Mouse (Mus musculus): Measurements from ENCODE around the gene Ddx56. TPM values are rescaled to one million over a fixed set of nuclear protein-coding genes. Genes with fewer than 3 reads are reported as not detected.

Gene Ddx56
- total and polyA plus RNA-seq, 2 experiments: 28.5 to 30.0 TPM

GRCm38 (mm10) chr11:6244707-6245106 is 22.9 kb downstream of the Ddx56 start:
- DNase-seq (ENCODE audit: extremely low read depth, low read depth, low spot score): no peak
- 73% methylated on average over 19 of the region's 19 CpGs for WGBS
- Histone ChIP-seq H3K4me1 (ENCODE audit: control insufficient read depth, insufficient read depth, low read length) (no peaks in the 10 kb centered on the region), H3K27me3 (ENCODE audit: control insufficient read depth, insufficient read depth, low read length) (no peaks in the 10 kb centered on the region), H3K4me3 (ENCODE audit: insufficient read depth, low read depth, low read length) (no peak overlapping the region), H3K9ac (ENCODE audit: low read depth, low read length) (no peak overlapping the region), H3K36me3 (ENCODE audit: control insufficient read depth, insufficient read depth, low read length) (no peaks in the 10 kb centered on the region), H3K27ac (replicated peaks; ENCODE audit: insufficient read depth, low read depth, low read length) (no peak overlapping the region), H3K79me2 (ENCODE audit: control insufficient read depth, insufficient read depth, low read length) (no peaks in the 10 kb centered on the region)
- TF ChIP-seq CTCF (IDR thresholded peaks at IDR 0.05; ENCODE audit: low read depth, low read length): no peak
- no peak for TF ChIP-seq POLR2A (IDR thresholded peaks at IDR 0.05; ENCODE audit: extremely low read depth, insufficient read depth, low read length)

GRCm38 (mm10) chr11:6233025-6233424 is 34.5 kb downstream of the Ddx56 start:
- Histone ChIP-seq H3K4me3 (ENCODE audit: insufficient read depth, low read depth, low read length) (no peak overlapping the region), H3K9ac (ENCODE audit: low read depth, low read length) (no peak overlapping the region), H3K79me2 (ENCODE audit: control insufficient read depth, insufficient read depth, low read length) (no peaks in the 10 kb centered on the region), H3K27ac (replicated peaks; ENCODE audit: insufficient read depth, low read depth, low read length) (no peak overlapping the region), H3K36me3 (ENCODE audit: control insufficient read depth, insufficient read depth, low read length) (no peaks in the 10 kb centered on the region), H3K27me3 (ENCODE audit: control insufficient read depth, insufficient read depth, low read length) (no peaks in the 10 kb centered on the region), H3K4me1 (ENCODE audit: control insufficient read depth, insufficient read depth, low read length) (no peaks in the 10 kb centered on the region)
- no peak for TF ChIP-seq POLR2A (IDR thresholded peaks at IDR 0.05; ENCODE audit: extremely low read depth, insufficient read depth, low read length)
- TF ChIP-seq CTCF (IDR thresholded peaks at IDR 0.05; ENCODE audit: low read depth, low read length): no peak
- peak; percentile 24 for DNase-seq (ENCODE audit: extremely low read depth, low read depth, low spot score)
- 72% methylated on average over 4 of the region's 4 CpGs for WGBS

- Histone ChIP-seq H3K79me2 (ENCODE audit: control insufficient read depth, insufficient read depth, low read length) (no peaks in the 10 kb centered on the region), H3K4me1 (ENCODE audit: control insufficient read depth, insufficient read depth, low read length) (no peaks in the 10 kb centered on the region), H3K27me3 (ENCODE audit: control insufficient read depth, insufficient read depth, low read length) (no peaks in the 10 kb centered on the region), H3K36me3 (ENCODE audit: control insufficient read depth, insufficient read depth, low read length) (no peaks in the 10 kb centered on the region), H3K9ac (ENCODE audit: low read depth, low read length) (no peak within 1 kb of the TSS), H3K27ac (replicated peaks; ENCODE audit: insufficient read depth, low read depth, low read length) (no peak within 1 kb of the TSS), H3K4me3 (ENCODE audit: insufficient read depth, low read depth, low read length) (no peak within 1 kb of the TSS)
- DNase-seq (ENCODE audit: extremely low read depth, low read depth, low spot score): no peak
- TF ChIP-seq POLR2A (IDR thresholded peaks at IDR 0.05; ENCODE audit: extremely low read depth, insufficient read depth, low read length) (no peak), CTCF (IDR thresholded peaks at IDR 0.05; ENCODE audit: low read depth, low read length) (no peak)
- 46% methylated on average over 7 of the region's 7 CpGs for WGBS
Measured at GRCm38 (mm10) chr11:6230012-6230411, 37.6 kb downstream of the Ddx56 start, which contains the start of gene Npc1l1. Npc1l1 (minus strand) TSS chr11:6230143.

GRCm38 (mm10) chr11:6224541-6225229 is 42.9 kb downstream of the Ddx56 start:
- H3K36me3 ChIP-seq (ENCODE audit: control insufficient read depth, insufficient read depth, low read length): no peaks in the 10 kb centered on the region
- TF ChIP-seq POLR2A (IDR thresholded peaks at IDR 0.05; ENCODE audit: extremely low read depth, insufficient read depth, low read length): no peak
- no peak for TF ChIP-seq CTCF (IDR thresholded peaks at IDR 0.05; ENCODE audit: low read depth, low read length)
- no peak for DNase-seq (ENCODE audit: extremely low read depth, low read depth, low spot score)
- no peak overlapping the region for H3K9ac ChIP-seq (ENCODE audit: low read depth, low read length)
- H3K27me3 ChIP-seq (ENCODE audit: control insufficient read depth, insufficient read depth, low read length): no peaks in the 10 kb centered on the region
- H3K4me1 ChIP-seq (ENCODE audit: control insufficient read depth, insufficient read depth, low read length): no peaks in the 10 kb centered on the region
- H3K4me3 ChIP-seq (ENCODE audit: insufficient read depth, low read depth, low read length): no peak overlapping the region
- WGBS: 81% methylated on average over 14 of the region's 14 CpGs
- H3K79me2 ChIP-seq (ENCODE audit: control insufficient read depth, insufficient read depth, low read length): no peaks in the 10 kb centered on the region
- H3K27ac ChIP-seq (replicated peaks; ENCODE audit: insufficient read depth, low read depth, low read length): no peak overlapping the region

GRCm38 (mm10) chr11:6222187-6222586 is 45.4 kb downstream of the Ddx56 start:
- Histone ChIP-seq H3K4me3 (ENCODE audit: insufficient read depth, low read depth, low read length) (no peak overlapping the region), H3K9ac (ENCODE audit: low read depth, low read length) (no peak overlapping the region), H3K27me3 (ENCODE audit: control insufficient read depth, insufficient read depth, low read length) (no peaks in the 10 kb centered on the region), H3K27ac (replicated peaks; ENCODE audit: insufficient read depth, low read depth, low read length) (no peak overlapping the region), H3K79me2 (ENCODE audit: control insufficient read depth, insufficient read depth, low read length) (no peaks in the 10 kb centered on the region), H3K4me1 (ENCODE audit: control insufficient read depth, insufficient read depth, low read length) (no peaks in the 10 kb centered on the region), H3K36me3 (ENCODE audit: control insufficient read depth, insufficient read depth, low read length) (no peaks in the 10 kb centered on the region)
- 94% methylated on average over 10 of the region's 10 CpGs for WGBS
- DNase-seq (ENCODE audit: extremely low read depth, low read depth, low spot score): no peak
- TF ChIP-seq CTCF (IDR thresholded peaks at IDR 0.05; ENCODE audit: low read depth, low read length) (no peak), POLR2A (IDR thresholded peaks at IDR 0.05; ENCODE audit: extremely low read depth, insufficient read depth, low read length) (no peak)

- Histone ChIP-seq H3K27me3 (ENCODE audit: control insufficient read depth, insufficient read depth, low read length) (no peaks in the 10 kb centered on the region), H3K36me3 (ENCODE audit: control insufficient read depth, insufficient read depth, low read length) (no peaks in the 10 kb centered on the region), H3K79me2 (ENCODE audit: control insufficient read depth, insufficient read depth, low read length) (no peaks in the 10 kb centered on the region), H3K4me1 (ENCODE audit: control insufficient read depth, insufficient read depth, low read length) (no peaks in the 10 kb centered on the region), H3K27ac (replicated peaks; ENCODE audit: insufficient read depth, low read depth, low read length) (no peak overlapping the region), H3K4me3 (ENCODE audit: insufficient read depth, low read depth, low read length) (no peak overlapping the region), H3K9ac (ENCODE audit: low read depth, low read length) (no peak overlapping the region)
- DNase-seq (ENCODE audit: extremely low read depth, low read depth, low spot score): no peak
- TF ChIP-seq CTCF (IDR thresholded peaks at IDR 0.05; ENCODE audit: low read depth, low read length) (no peak), POLR2A (IDR thresholded peaks at IDR 0.05; ENCODE audit: extremely low read depth, insufficient read depth, low read length) (no peak)
- 94% methylated on average over 6 of the region's 6 CpGs for WGBS
Measured at GRCm38 (mm10) chr11:6219967-6220366, 47.6 kb downstream of the Ddx56 start.
